8 mouse cellular contexts compared by ENCODE assay signal in the genomic region with DNA sequence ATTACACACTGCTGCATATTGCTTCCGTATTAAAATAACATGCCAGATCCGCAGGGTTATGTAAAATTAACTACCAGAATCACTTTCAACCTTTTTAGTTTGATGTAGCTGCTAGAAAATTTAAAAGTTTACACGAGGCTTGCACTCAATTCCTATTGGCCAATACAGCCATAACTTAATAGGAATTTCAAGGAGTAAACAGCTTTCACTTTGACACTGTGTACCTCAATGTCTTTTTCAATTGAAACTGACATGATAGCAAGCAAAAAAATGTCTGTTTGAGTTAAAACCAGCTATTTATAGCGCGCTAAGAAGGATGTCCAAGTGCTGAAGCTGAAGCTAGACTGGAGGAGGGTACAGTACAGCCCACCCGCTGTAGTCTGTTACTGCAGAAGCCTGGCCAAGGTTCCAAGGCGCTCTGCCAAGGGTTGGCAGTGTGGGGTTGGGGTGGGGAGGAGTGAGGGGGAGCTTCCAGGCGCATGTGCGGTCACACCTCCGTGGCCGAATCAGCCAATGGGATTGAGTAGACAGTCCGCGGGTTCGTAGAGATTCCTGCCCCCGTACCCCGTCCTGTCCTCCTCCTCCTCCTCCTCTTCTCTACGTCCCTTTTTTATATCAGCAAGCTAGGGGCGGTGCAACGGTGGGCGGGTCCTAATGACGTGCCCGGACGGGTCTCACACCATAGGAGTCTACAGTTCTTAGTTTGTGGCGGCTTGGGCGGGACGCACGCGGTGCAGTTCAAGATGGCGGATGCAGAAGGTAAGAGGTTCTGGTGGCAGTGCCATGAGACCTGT. TPM values are rescaled to one million over a fixed set of nuclear protein-coding genes. Genes with fewer than 3 reads are reported as not detected.
DNase-seq lines count a peak whose midpoint lies in the region; ATAC-seq lines count a peak whose summit lies in the region.

A gene (plus strand): TSS at position 486 of the 794 bp plus-strand sequence.

- peak; percentile 96 for DNase-seq in ES-CJ7 (ENCODE audit: low read depth, low spot score)
- peak; percentile 89 for DNase-seq in cerebellum, adult 11 months
- peak; percentile 96 for DNase-seq in forebrain, embryonic 14.5 days (ENCODE audit: low spot score)
- DNase-seq in heart, postnatal 14 days: peak; percentile 85 to 89
- peak; percentile 91 for DNase-seq in layer of hippocampus, adult 11-12 months (ENCODE audit: low spot score)
- DNase-seq in lung, adult 18-20 months: peak; percentile 96 to 97
- peak; percentile 90 for DNase-seq in testis, postnatal 14 days (ENCODE audit: low spot score)

- peak within 1 kb of the TSS; percentile 56 for H3K4me3 ChIP-seq in forebrain, embryonic 14.5 days (ENCODE audit: low read depth, low read length)
- peak within 1 kb of the TSS; percentile 56 for H3K4me3 ChIP-seq in neural tube, embryonic 15.5 days (replicated peaks)

- H3K36me3 ChIP-seq in forebrain, embryonic 14.5 days (ENCODE audit: control insufficient read depth, insufficient read depth, low read length): peaks cover 10% of the 10 kb centered on the region; the same call in 1 of the 2 replicates
- H3K36me3 ChIP-seq in neural tube, embryonic 15.5 days: no peaks in the 10 kb centered on the region

- H3K9me3 ChIP-seq in forebrain, embryonic 14.5 days (replicated peaks; ENCODE audit: control insufficient read depth, low read length): no peaks in the 10 kb centered on the region
- no peaks in the 10 kb centered on the region for H3K9me3 ChIP-seq in neural tube, embryonic 15.5 days (replicated peaks)

- intact Hi-C loops in heart, postnatal 14 days (cut with DNase I): no loop called here

- peak within 1 kb of the TSS; percentile 63 for H3K9ac ChIP-seq in forebrain, embryonic 14.5 days (ENCODE audit: low read length)
- H3K9ac ChIP-seq in neural tube, embryonic 15.5 days (replicated peaks): peak within 1 kb of the TSS; percentile 42

- H3K4me1 ChIP-seq in forebrain, embryonic 14.5 days (ENCODE audit: control insufficient read depth, insufficient read depth, low read length): no peaks in the 10 kb centered on the region
- H3K4me1 ChIP-seq in neural tube, embryonic 15.5 days: 0 out of 2 replicates have a peak, but pooled peaks cover 9% of the 10 kb centered on the region

- no peaks in the 10 kb centered on the region for H3K27me3 ChIP-seq in forebrain, embryonic 14.5 days (replicated peaks; ENCODE audit: control insufficient read depth, insufficient read depth, low read length)
- H3K27me3 ChIP-seq in neural tube, embryonic 15.5 days (replicated peaks): no peaks in the 10 kb centered on the region

- H3K27ac ChIP-seq in forebrain, embryonic 14.5 days (ENCODE audit: low read depth, low read length): peak within 1 kb of the TSS; percentile 70
- H3K27ac ChIP-seq in neural tube, embryonic 15.5 days (replicated peaks): peak within 1 kb of the TSS; percentile 73

- WGBS in forebrain, embryonic 14.5 days: 33% methylated on average over 29 of the region's 29 CpGs
- WGBS in neural tube, embryonic 15.5 days: 13% methylated on average over 29 of the region's 29 CpGs

- peak; percentile 99 for ATAC-seq in forebrain, embryonic 14.5 days
- peak; percentile 99 for ATAC-seq in neural tube, embryonic 15.5 days (ENCODE audit: low FRiP score)

- peak within 1 kb of the TSS; percentile 60 for H3K4me2 ChIP-seq in forebrain, embryonic 14.5 days (ENCODE audit: low read length)
- H3K4me2 ChIP-seq in neural tube, embryonic 15.5 days: peak within 1 kb of the TSS; percentile 57

RNA-seq across cellular contexts. Expression of the gene that starts here (rescaled TPM):
- polyA plus RNA-seq in forebrain, embryonic 14.5 days (2014; fragmentation: Nextera tagmentation; extraction: Ambion mirVana): 62.7 and 68.4 TPM in 2 replicates
- 10 to 100 TPM; 25.9 to 26.4 TPM for total RNA-seq in heart, postnatal 14 days (2021)
- polyA plus RNA-seq in neural tube, embryonic 15.5 days (2015; fragmentation: Nextera tagmentation; extraction: Ambion mirVana): 46.2 and 87.7 TPM in 2 replicates

Comparison
In these comparisons a context has a peak if more than half of its experiments do, and no peak if none do; other contexts are left out.
1. Peak in every context shown above with its lines: DNase-seq, ATAC-seq, H3K4me3 ChIP-seq and H3K27ac ChIP-seq.